ENCODE assay signal across 12 mouse cellular contexts in genomic region chr7:132777117-132777516, GRCm38 (mm10). TPM values are rescaled to one million over a fixed set of nuclear protein-coding genes. Genes with fewer than 3 reads are reported as not detected.
DNase-seq lines count a peak whose midpoint lies in the region; ATAC-seq and TF ChIP-seq lines count a peak whose summit lies in the region.
"Had no signal": no experiment of that assay in that cellular context is flagged by ENCODE, and none has a peak within 500 bp of the region (broad histone marks: within the 10 kb centered on the region; RNA-seq: fewer than 3 reads in every experiment).

No protein-coding gene starts in this region.

- no peak for ATAC-seq in kidney, embryonic 16.5 days (ENCODE audit: low FRiP score, low TSS enrichment)

- no peak for DNase-seq in cerebellum, adult 2 months
- DNase-seq in cerebellum, postnatal 36 days: no peak
- no peak for DNase-seq in kidney, adult 2 months
- DNase-seq in testis, postnatal 14 days (ENCODE audit: low spot score): no peak
- peak; percentile 14 for DNase-seq in yolk sac, embryonic 10.5 days (ENCODE audit: low spot score)
- DNase-seq in layer of hippocampus, adult 11-12 months (ENCODE audit: low spot score): no peak
- DNase-seq: cerebellum, adult 11-12 months; kidney, postnatal 4 days had no signal

- TF ChIP-seq POLR2A in cerebellum, adult 2 months (IDR thresholded peaks at IDR 0.05; ENCODE audit: borderline replicate concordance, insufficient read depth, low read length): no peak
- TF ChIP-seq POLR2A in kidney, adult 2 months (IDR thresholded peaks at IDR 0.05; ENCODE audit: low read depth, low read length): no peak
- TF ChIP-seq POLR2A in testis, adult 2 months (IDR thresholded peaks at IDR 0.05; ENCODE audit: control insufficient read depth, low read depth, low read length): no peak

- H3K27me3 ChIP-seq in cerebellum, adult 2 months (ENCODE audit: control insufficient read depth, insufficient read depth, low read length): no peaks in the 10 kb centered on the region
- H3K27me3 ChIP-seq in kidney, adult 2 months (replicated peaks; ENCODE audit: control insufficient read depth, insufficient read depth, low read length): no peaks in the 10 kb centered on the region
- H3K27me3 ChIP-seq in kidney, embryonic 16.5 days (ENCODE audit: insufficient read depth, low read length): no peaks in the 10 kb centered on the region
- H3K27me3 ChIP-seq in testis, adult 2 months (ENCODE audit: control insufficient read depth, insufficient read depth, low read length): no peaks in the 10 kb centered on the region
- H3K27me3 ChIP-seq: lung, embryonic 15.5 days; midbrain, embryonic 12.5 days had no signal

- H3K27ac ChIP-seq in cerebellum, adult 2 months (ENCODE audit: insufficient read depth, low read length): peak overlapping the region; percentile 22; the same call in 1 of the 2 replicates
- peak overlapping the region; percentile 88 for H3K27ac ChIP-seq in kidney, adult 2 months (ENCODE audit: insufficient read depth, low read depth, low read length)
- no peak overlapping the region for H3K27ac ChIP-seq in kidney, embryonic 16.5 days (ENCODE audit: low read length)
- H3K27ac ChIP-seq in testis, adult 2 months (ENCODE audit: control insufficient read depth, insufficient read depth, low read depth, low read length): peak overlapping the region; percentile 41
- H3K27ac ChIP-seq: lung, embryonic 15.5 days; midbrain, embryonic 12.5 days had no signal

- no peak overlapping the region for H3K9ac ChIP-seq in kidney, embryonic 16.5 days (replicated peaks; ENCODE audit: low read length)
- H3K9ac ChIP-seq: lung, embryonic 15.5 days; midbrain, embryonic 12.5 days had no signal

- 81% methylated on average over 7 of the region's 7 CpGs for WGBS in cerebellum, adult 2 months
- 71% methylated on average over 7 of the region's 7 CpGs for WGBS in kidney, adult 2 months
- 92% methylated on average over 7 of the region's 7 CpGs for WGBS in kidney, embryonic 16.5 days

- no peaks in the 10 kb centered on the region for H3K9me3 ChIP-seq in kidney, embryonic 16.5 days (ENCODE audit: low read length)
- H3K9me3 ChIP-seq: lung, embryonic 15.5 days; midbrain, embryonic 12.5 days had no signal

- no peaks in the 10 kb centered on the region; the same call in 1 of the 2 replicates for H3K36me3 ChIP-seq in kidney, adult 2 months (ENCODE audit: control insufficient read depth, insufficient read depth, low read length)
- H3K36me3 ChIP-seq in kidney, embryonic 16.5 days (ENCODE audit: insufficient read depth, low read length): peaks cover 17% of the 10 kb centered on the region; the same call in 1 of the 2 replicates
- H3K36me3 ChIP-seq in testis, adult 2 months (ENCODE audit: control insufficient read depth, insufficient read depth, low read length): no peaks in the 10 kb centered on the region

- H3K4me2 ChIP-seq in kidney, embryonic 16.5 days (replicated peaks; ENCODE audit: low read depth, low read length): no peak overlapping the region
- H3K4me2 ChIP-seq: lung, embryonic 15.5 days; midbrain, embryonic 12.5 days had no signal

- no peak for TF ChIP-seq CTCF in cerebellum, adult 2 months (IDR thresholded peaks at IDR 0.05; ENCODE audit: borderline replicate concordance, insufficient read depth, low read depth, low read length)
- no peak for TF ChIP-seq CTCF in kidney, adult 2 months (conservative IDR thresholded peaks at IDR 0.05; ENCODE audit: insufficient read depth, insufficient read length, low read depth, low read length)
- no peak for TF ChIP-seq CTCF in testis, adult 2 months (IDR thresholded peaks at IDR 0.05; ENCODE audit: control insufficient read depth, insufficient read depth, insufficient replicate concordance, low read depth, low read length)

- H3K4me3 ChIP-seq in cerebellum, adult 2 months (replicated peaks; ENCODE audit: insufficient read depth, low read depth, low read length): no peak overlapping the region
- no peak overlapping the region for H3K4me3 ChIP-seq in kidney, adult 2 months (ENCODE audit: insufficient read depth, low read depth, low read length)
- no peak overlapping the region for H3K4me3 ChIP-seq in kidney, embryonic 16.5 days (ENCODE audit: low read length)
- H3K4me3 ChIP-seq in testis, adult 2 months (ENCODE audit: control insufficient read depth, low read depth, low read length): no peak overlapping the region
- H3K4me3 ChIP-seq: lung, embryonic 15.5 days; midbrain, embryonic 12.5 days had no signal

- H3K4me1 ChIP-seq in cerebellum, adult 2 months (ENCODE audit: control insufficient read depth, insufficient read depth, low read length): peaks cover 92% of the 10 kb centered on the region
- peaks cover 52% of the 10 kb centered on the region for H3K4me1 ChIP-seq in kidney, adult 2 months (ENCODE audit: control insufficient read depth, insufficient read depth, low read length)
- peaks cover 27% of the 10 kb centered on the region for H3K4me1 ChIP-seq in kidney, embryonic 16.5 days (ENCODE audit: insufficient read depth, low read length)
- peaks cover 9% of the 10 kb centered on the region for H3K4me1 ChIP-seq in testis, adult 2 months (ENCODE audit: control insufficient read depth, insufficient read depth, low read length)

RNA-seq across cellular contexts. Expression of gene Fam53b, which starts 36.6 kb away (rescaled TPM):
- 37.3 and 37.8 TPM in 2 replicates for polyA plus RNA-seq in cerebellum, adult 2 months (2012; rRNA removed)
- 29.3 and 31.1 TPM in 2 replicates for polyA plus RNA-seq in kidney, adult 2 months (2012; rRNA removed)
- 22.5 and 23.3 TPM in 2 replicates for polyA plus RNA-seq in kidney, embryonic 16.5 days (2015; fragmentation: Nextera tagmentation; extraction: Ambion mirVana)
- polyA plus RNA-seq in testis, adult 2 months (2012; rRNA removed): 6.1 and 7.8 TPM in 2 replicates
